Mouse (Mus musculus): ENCODE results near the gene Ttf1. TPM values are rescaled to one million over a fixed set of nuclear protein-coding genes. Genes with fewer than 3 reads are reported as not detected.

The Ttf1 gene
- total and polyA plus RNA-seq, 2 experiments from 2014 or later = 1.6 to 3.3 TPM

DNA sequence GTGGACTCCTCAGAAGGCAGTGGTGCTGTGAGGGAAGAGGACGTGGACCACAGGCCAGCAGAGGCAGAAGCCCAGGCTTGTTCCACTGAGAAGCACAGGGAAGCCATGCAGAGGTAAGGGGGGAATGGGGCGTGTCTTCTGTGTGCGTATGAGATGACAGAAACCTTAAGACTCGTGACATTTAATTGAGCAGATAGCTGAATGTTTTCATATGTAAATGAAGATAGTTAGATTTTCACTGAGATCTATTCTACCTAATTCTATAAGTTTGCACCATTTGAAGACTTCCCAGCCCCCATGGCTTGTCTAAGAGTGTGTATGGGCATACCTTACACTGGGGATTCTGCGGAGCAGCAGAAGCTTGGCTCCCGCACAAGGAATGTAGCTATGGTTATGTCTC lies 5.7 kb downstream of the Ttf1 start:
- ATAC-seq (ENCODE audit: insufficient read depth, low read depth) (no peak), DNase-seq (ENCODE audit: low spot score) (no peak)
- Histone ChIP-seq H3K4me3 (ENCODE audit: low read depth, low read length) (no peak overlapping the region), H3K4me2 (ENCODE audit: low read depth, low read length) (no peak overlapping the region), H3K4me1 (ENCODE audit: control insufficient read depth, insufficient read depth) (peaks cover 5% of the 10 kb centered on the region; the same call in 1 of the 2 replicates), H3K36me3 (replicated peaks; ENCODE audit: control insufficient read depth, insufficient read depth, low read length) (peaks cover 33% of the 10 kb centered on the region), H3K9ac (replicated peaks; ENCODE audit: low read depth, low read length) (no peak overlapping the region), H3K27me3 (ENCODE audit: control insufficient read depth, insufficient read depth, low read length) (no peaks in the 10 kb centered on the region), H3K9me3 (replicated peaks; ENCODE audit: control insufficient read depth, low read length) (no peaks in the 10 kb centered on the region), H3K27ac (ENCODE audit: low read depth) (no peak overlapping the region)
- TF ChIP-seq EP300 (IDR thresholded peaks at IDR 0.05; ENCODE audit: low read depth) (no peak), CTCF (IDR thresholded peaks at IDR 0.05; ENCODE audit: low read depth) (no peak)
- 81% methylated on average over 6 of the region's 6 CpGs for WGBS

DNA sequence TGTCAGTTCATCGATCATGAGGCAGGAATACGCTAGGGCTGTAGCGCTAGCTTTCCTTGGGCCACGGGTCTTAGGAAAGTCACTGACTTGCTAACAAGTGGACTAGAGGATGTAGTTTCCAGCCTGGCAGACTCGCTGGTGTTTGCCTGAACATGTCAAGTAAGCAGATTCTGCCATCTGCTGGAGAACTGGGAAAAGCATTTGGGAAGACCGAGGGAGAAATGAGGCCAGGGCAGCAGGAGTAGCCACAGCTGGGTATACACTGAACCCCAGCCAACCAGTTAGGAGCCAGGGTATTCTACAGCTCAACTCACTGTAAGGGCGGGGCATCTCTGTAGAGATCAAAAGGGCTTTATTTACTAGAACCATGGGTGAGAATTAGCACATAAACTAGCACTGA lies 6.3 kb downstream of the Ttf1 start:
- no peaks in the 10 kb centered on the region for H3K9me3 ChIP-seq (replicated peaks; ENCODE audit: control insufficient read depth, low read length)
- H3K9ac ChIP-seq (replicated peaks; ENCODE audit: low read depth, low read length) = no peak overlapping the region
- no peak overlapping the region for H3K4me3 ChIP-seq (ENCODE audit: low read depth, low read length)
- WGBS = 49% methylated on average over 7 of the region's 7 CpGs
- DNase-seq (ENCODE audit: low spot score) = no peak
- H3K36me3 ChIP-seq (replicated peaks; ENCODE audit: control insufficient read depth, insufficient read depth, low read length) = peaks cover 39% of the 10 kb centered on the region
- no peaks in the 10 kb centered on the region for H3K27me3 ChIP-seq (ENCODE audit: control insufficient read depth, insufficient read depth, low read length)
- no peak overlapping the region for H3K27ac ChIP-seq (ENCODE audit: low read depth)
- ATAC-seq (ENCODE audit: insufficient read depth, low read depth) = peak; percentile 27; the same call in 1 of the 2 replicates
- H3K4me2 ChIP-seq (ENCODE audit: low read depth, low read length) = no peak overlapping the region
- TF ChIP-seq EP300 (IDR thresholded peaks at IDR 0.05; ENCODE audit: low read depth) = no peak
- peak; percentile 75 for TF ChIP-seq CTCF (IDR thresholded peaks at IDR 0.05; ENCODE audit: low read depth)
- no peaks in the 10 kb centered on the region for H3K4me1 ChIP-seq (ENCODE audit: control insufficient read depth, insufficient read depth)

GRCm38 (mm10) chr2:29074676-29075075 lies 14.6 kb downstream of the Ttf1 start:
- Histone ChIP-seq H3K9me3 (replicated peaks; ENCODE audit: control insufficient read depth, low read length) (no peaks in the 10 kb centered on the region), H3K4me3 (ENCODE audit: low read depth, low read length) (no peak overlapping the region), H3K4me2 (ENCODE audit: low read depth, low read length) (no peak overlapping the region), H3K27ac (ENCODE audit: low read depth) (no peak overlapping the region), H3K9ac (replicated peaks; ENCODE audit: low read depth, low read length) (no peak overlapping the region), H3K27me3 (ENCODE audit: control insufficient read depth, insufficient read depth, low read length) (no peaks in the 10 kb centered on the region), H3K4me1 (ENCODE audit: control insufficient read depth, insufficient read depth) (no peaks in the 10 kb centered on the region), H3K36me3 (replicated peaks; ENCODE audit: control insufficient read depth, insufficient read depth, low read length) (peaks cover 89% of the 10 kb centered on the region)
- ATAC-seq (ENCODE audit: insufficient read depth, low read depth) = no peak
- 90% methylated on average over 7 of the region's 7 CpGs for WGBS
- TF ChIP-seq EP300 (IDR thresholded peaks at IDR 0.05; ENCODE audit: low read depth) (no peak), CTCF (IDR thresholded peaks at IDR 0.05; ENCODE audit: low read depth) (no peak)
- no peak for DNase-seq (ENCODE audit: low spot score)

GRCm38 (mm10) chr2:29075331-29076070 lies 15.4 kb downstream of the Ttf1 start:
- Histone ChIP-seq H3K4me2 (ENCODE audit: low read depth, low read length) (no peak overlapping the region), H3K9me3 (replicated peaks; ENCODE audit: control insufficient read depth, low read length) (no peaks in the 10 kb centered on the region), H3K4me3 (ENCODE audit: low read depth, low read length) (no peak overlapping the region), H3K4me1 (ENCODE audit: control insufficient read depth, insufficient read depth) (no peaks in the 10 kb centered on the region), H3K27ac (ENCODE audit: low read depth) (no peak overlapping the region), H3K27me3 (ENCODE audit: control insufficient read depth, insufficient read depth, low read length) (no peaks in the 10 kb centered on the region), H3K36me3 (replicated peaks; ENCODE audit: control insufficient read depth, insufficient read depth, low read length) (peaks cover 90% of the 10 kb centered on the region), H3K9ac (replicated peaks; ENCODE audit: low read depth, low read length) (no peak overlapping the region)
- TF ChIP-seq EP300 (IDR thresholded peaks at IDR 0.05; ENCODE audit: low read depth) (no peak), CTCF (IDR thresholded peaks at IDR 0.05; ENCODE audit: low read depth) (no peak)
- DNase-seq (ENCODE audit: low spot score) (no peak), ATAC-seq (ENCODE audit: insufficient read depth, low read depth) (no peak)
- WGBS = 73% methylated on average over 11 of the region's 11 CpGs

GRCm38 (mm10) chr2:29076226-29076625 lies 16.2 kb downstream of the Ttf1 start:
- Histone ChIP-seq H3K36me3 (replicated peaks; ENCODE audit: control insufficient read depth, insufficient read depth, low read length) (peaks cover 90% of the 10 kb centered on the region), H3K9ac (replicated peaks; ENCODE audit: low read depth, low read length) (no peak overlapping the region), H3K4me2 (ENCODE audit: low read depth, low read length) (no peak overlapping the region), H3K4me1 (ENCODE audit: control insufficient read depth, insufficient read depth) (no peaks in the 10 kb centered on the region), H3K27ac (ENCODE audit: low read depth) (no peak overlapping the region), H3K4me3 (ENCODE audit: low read depth, low read length) (no peak overlapping the region), H3K27me3 (ENCODE audit: control insufficient read depth, insufficient read depth, low read length) (no peaks in the 10 kb centered on the region), H3K9me3 (replicated peaks; ENCODE audit: control insufficient read depth, low read length) (no peaks in the 10 kb centered on the region)
- no peak for DNase-seq (ENCODE audit: low spot score)
- 82% methylated on average over 2 of the region's 2 CpGs for WGBS
- ATAC-seq (ENCODE audit: insufficient read depth, low read depth) = no peak
- TF ChIP-seq EP300 (IDR thresholded peaks at IDR 0.05; ENCODE audit: low read depth) (no peak), CTCF (IDR thresholded peaks at IDR 0.05; ENCODE audit: low read depth) (no peak)

DNA sequence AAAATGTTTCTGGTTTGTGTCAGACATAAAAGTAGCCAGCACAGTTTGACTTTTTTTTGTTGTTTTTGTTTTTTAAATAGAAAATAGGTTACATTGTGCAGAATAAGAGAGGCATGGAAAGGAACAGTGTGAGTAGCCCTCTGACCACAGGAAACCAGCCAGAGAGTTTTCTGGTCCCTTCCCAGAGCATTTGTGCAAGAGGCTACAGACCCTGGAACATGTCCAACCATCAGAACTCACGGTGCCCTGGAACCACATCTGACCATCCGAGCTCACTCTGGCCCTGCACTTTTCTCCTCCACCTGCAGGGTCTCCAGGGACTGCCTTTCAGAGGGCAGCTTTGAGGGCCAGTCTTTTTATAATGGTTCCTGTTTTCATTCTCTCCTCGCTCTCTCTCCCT lies 21.9 kb downstream of the Ttf1 start:
- Histone ChIP-seq H3K27me3 (ENCODE audit: control insufficient read depth, insufficient read depth, low read length) (no peaks in the 10 kb centered on the region), H3K4me3 (ENCODE audit: low read depth, low read length) (no peak overlapping the region), H3K4me1 (ENCODE audit: control insufficient read depth, insufficient read depth) (no peaks in the 10 kb centered on the region), H3K36me3 (replicated peaks; ENCODE audit: control insufficient read depth, insufficient read depth, low read length) (peaks cover 90% of the 10 kb centered on the region), H3K4me2 (ENCODE audit: low read depth, low read length) (no peak overlapping the region), H3K9ac (replicated peaks; ENCODE audit: low read depth, low read length) (no peak overlapping the region), H3K9me3 (replicated peaks; ENCODE audit: control insufficient read depth, low read length) (no peaks in the 10 kb centered on the region), H3K27ac (ENCODE audit: low read depth) (no peak overlapping the region)
- DNase-seq (ENCODE audit: low spot score) (no peak), ATAC-seq (ENCODE audit: insufficient read depth, low read depth) (no peak)
- 54% methylated on average over 3 of the region's 3 CpGs for WGBS
- TF ChIP-seq EP300 (IDR thresholded peaks at IDR 0.05; ENCODE audit: low read depth) = no peak
- TF ChIP-seq CTCF (IDR thresholded peaks at IDR 0.05; ENCODE audit: low read depth) = no peak

All from heart, postnatal 0 days (tissue).